Comparison of ENCODE assay signal across 8 mouse cellular contexts in the genomic region with DNA sequence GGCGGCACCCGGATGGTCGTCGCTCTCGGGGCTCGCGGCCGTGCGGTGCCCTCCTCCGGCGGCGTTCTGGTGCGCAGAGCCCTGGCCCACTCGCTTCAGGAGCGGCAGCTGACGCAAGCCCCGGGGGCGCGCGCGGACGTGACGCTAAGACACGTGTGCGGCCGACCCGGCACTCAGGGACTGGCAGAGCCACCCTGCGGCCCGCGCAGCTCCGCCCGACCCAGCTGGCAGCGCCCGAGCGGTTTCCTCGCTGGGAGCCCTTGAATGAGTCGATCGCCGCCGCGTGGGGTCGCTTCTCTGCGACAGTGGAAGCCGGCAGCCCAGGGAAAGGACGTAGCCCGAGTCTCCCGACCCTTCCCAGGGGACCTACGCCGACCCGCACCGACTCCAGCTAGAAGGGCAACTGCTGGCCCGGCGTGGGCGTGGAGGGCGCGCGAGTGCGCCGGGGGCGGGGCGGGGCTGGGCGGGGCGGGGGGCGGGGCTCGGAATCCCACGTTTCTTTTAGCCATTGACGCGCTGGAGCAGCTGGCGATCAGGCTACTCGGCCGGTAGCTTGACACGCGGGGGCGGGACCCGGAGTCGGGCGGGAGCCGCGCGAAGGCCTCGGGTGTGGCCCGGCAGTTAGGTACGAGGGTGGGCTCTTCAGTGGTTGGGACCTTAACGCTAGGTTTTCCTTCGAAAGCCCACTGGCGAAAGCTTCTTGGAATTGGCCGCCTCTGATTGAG. TPM values are rescaled to one million over a fixed set of nuclear protein-coding genes. Genes with fewer than 3 reads are reported as not detected.
A peak's percentile ranks its signal among the peaks of the same experiment; 100 is the strongest.
DNase-seq lines count a peak whose midpoint lies in the region; ATAC-seq and TF ChIP-seq lines count a peak whose summit lies in the region.

TSS of gene Siah2 (minus strand) at position 404 of the 725 bp plus-strand sequence.

- no peaks in the 10 kb centered on the region for H3K9me3 ChIP-seq in hindbrain, embryonic 11.5 days (ENCODE audit: control insufficient read depth, low read length)
- no peaks in the 10 kb centered on the region for H3K9me3 ChIP-seq in lung, postnatal 0 days (ENCODE audit: low read length)

- peak within 1 kb of the TSS; percentile 83 for H3K4me3 ChIP-seq in hindbrain, embryonic 11.5 days (ENCODE audit: low read depth, low read length)
- H3K4me3 ChIP-seq in lung, postnatal 0 days (ENCODE audit: low read depth, low read length) = peak within 1 kb of the TSS; percentile 85

- peak; percentile 92 for DNase-seq in NIH3T3 (ENCODE audit: low read depth)
- DNase-seq in cerebellum, postnatal 10 days = peak; percentile 94
- peak; percentile 91 to 95 for DNase-seq in frontal cortex, postnatal 10 days (ENCODE audit: low spot score in 2 of 2)
- DNase-seq in hindbrain, embryonic 11.5 days (ENCODE audit: low spot score) = peak; percentile 90
- DNase-seq in layer of hippocampus, postnatal 10 days (ENCODE audit: low spot score in 2 of 2) = peak; percentile 90 to 94
- DNase-seq in lung, postnatal 0 days (ENCODE audit: low spot score) = peak; percentile 95
- DNase-seq in ovary, postnatal 10 days (ENCODE audit: low spot score) = peak; percentile 79
- DNase-seq in thymus, postnatal 0 days (ENCODE audit: low spot score) = peak; percentile 93

- WGBS in hindbrain, embryonic 11.5 days = under 1% methylated on average over 68 of the region's 87 CpGs
- WGBS in lung, postnatal 0 days = under 1% methylated on average over 78 of the region's 87 CpGs

- no peak for TF ChIP-seq EP300 in lung, postnatal 0 days (IDR thresholded peaks at IDR 0.05)

- ATAC-seq in hindbrain, embryonic 11.5 days (ENCODE audit: low FRiP score) = peak; percentile 95
- ATAC-seq in lung, postnatal 0 days = peak; percentile 98

- no peaks in the 10 kb centered on the region for H3K36me3 ChIP-seq in hindbrain, embryonic 11.5 days (ENCODE audit: control insufficient read depth, insufficient read depth, low read length)
- H3K36me3 ChIP-seq in lung, postnatal 0 days (ENCODE audit: insufficient read depth, low read length) = no peaks in the 10 kb centered on the region; the same call in 1 of the 2 replicates

- H3K27ac ChIP-seq in hindbrain, embryonic 11.5 days (ENCODE audit: low read depth, low read length) = peak within 1 kb of the TSS; percentile 70
- peak within 1 kb of the TSS; percentile 91 for H3K27ac ChIP-seq in lung, postnatal 0 days (ENCODE audit: low read length)

- peak; percentile 56 for TF ChIP-seq CTCF in lung, postnatal 0 days (IDR thresholded peaks at IDR 0.05)

- H3K9ac ChIP-seq in hindbrain, embryonic 11.5 days (ENCODE audit: low read depth, low read length) = peak within 1 kb of the TSS; percentile 76
- peak within 1 kb of the TSS; percentile 69 for H3K9ac ChIP-seq in lung, postnatal 0 days (replicated peaks; ENCODE audit: low read depth)

- no peaks in the 10 kb centered on the region; the same call in 1 of the 2 replicates for H3K27me3 ChIP-seq in hindbrain, embryonic 11.5 days (ENCODE audit: control insufficient read depth, insufficient read depth, low read length)
- 0 out of 2 replicates have a peak, but pooled peaks cover 4% of the 10 kb centered on the region for H3K27me3 ChIP-seq in lung, postnatal 0 days (replicated peaks; ENCODE audit: insufficient read depth, low read length)

- H3K4me2 ChIP-seq in hindbrain, embryonic 11.5 days (replicated peaks; ENCODE audit: low read depth, low read length) = peak within 1 kb of the TSS; percentile 92
- peak within 1 kb of the TSS; percentile 97 for H3K4me2 ChIP-seq in lung, postnatal 0 days (replicated peaks; ENCODE audit: low read depth, low read length)

- H3K4me1 ChIP-seq in hindbrain, embryonic 11.5 days (replicated peaks; ENCODE audit: control insufficient read depth, insufficient read depth, low read length) = no peaks in the 10 kb centered on the region
- H3K4me1 ChIP-seq in lung, postnatal 0 days (ENCODE audit: insufficient read depth, low read depth, low read length) = no peaks in the 10 kb centered on the region; the same call in none of the 2 replicates

RNA-seq across cellular contexts. Expression of gene Siah2, which starts in this region (rescaled TPM):
- 4.9 and 6.8 TPM in 2 replicates for polyA plus RNA-seq in hindbrain, embryonic 11.5 days (2014; fragmentation: Nextera tagmentation; extraction: Ambion mirVana)
- total RNA-seq in layer of hippocampus, postnatal 10 days (2021) = 10 to 100 TPM; 17.0 to 19.4 TPM
- 3.9 and 4.1 TPM in 2 replicates for polyA plus RNA-seq in lung, postnatal 0 days (2015; fragmentation: Nextera tagmentation; extraction: Ambion mirVana)
- polyA plus RNA-seq in thymus, postnatal 0 days (2015; fragmentation: Nextera tagmentation; extraction: Ambion mirVana) = 4.2 and 4.3 TPM in 2 replicates

Comparison
In these comparisons a context has a peak if more than half of its experiments do, and no peak if none do; other contexts are left out.
1. Peak in every context shown above with its lines: DNase-seq, ATAC-seq, H3K4me3 ChIP-seq and H3K27ac ChIP-seq.